Mouse (Mus musculus): ENCODE data around the gene Tbc1d2b. TPM values are rescaled to one million over a fixed set of nuclear protein-coding genes. Genes with fewer than 3 reads are reported as not detected.

Tbc1d2b gene
- polyA plus RNA-seq, 1 experiment from 2014 or later = 5.2 TPM

DNA sequence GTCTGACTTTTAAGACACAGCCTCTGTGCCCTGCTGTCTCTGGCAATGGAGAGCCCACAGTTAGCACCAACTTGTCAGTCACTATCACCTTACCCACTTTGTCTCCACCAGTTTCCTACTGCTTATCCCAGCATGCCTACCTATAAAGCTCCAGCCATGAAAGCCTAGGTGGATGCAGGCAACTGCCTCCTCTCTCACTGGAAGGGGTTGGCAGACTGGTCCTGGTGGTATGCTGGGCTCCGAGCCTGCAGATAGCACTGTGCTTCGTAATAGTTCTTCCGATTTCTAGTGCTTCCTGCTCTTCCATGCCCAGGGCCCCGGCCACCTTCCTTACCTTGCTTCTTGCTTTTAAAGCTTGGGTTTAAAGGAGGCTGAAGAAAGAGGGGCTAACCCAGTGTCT is 81.7 kb downstream of the Tbc1d2b start:
- no peak overlapping the region for H3K4me3 ChIP-seq (ENCODE audit: low read depth, low read length)
- no peak overlapping the region for H3K9ac ChIP-seq (ENCODE audit: low read depth, low read length)
- H3K27me3 ChIP-seq (replicated peaks; ENCODE audit: control insufficient read depth, insufficient read depth, low read length) = no peaks in the 10 kb centered on the region
- no peak for ATAC-seq
- 0 out of 2 replicates have a peak, but pooled peaks cover 3% of the 10 kb centered on the region for H3K4me1 ChIP-seq (replicated peaks; ENCODE audit: control insufficient read depth, insufficient read depth, low read length)
- no peaks in the 10 kb centered on the region; the same call in 1 of the 2 replicates for H3K36me3 ChIP-seq (ENCODE audit: control insufficient read depth, insufficient read depth)
- WGBS = 90% methylated on average over 4 of the region's 4 CpGs
- no peak overlapping the region for H3K27ac ChIP-seq (ENCODE audit: low read depth, low read length)
- H3K4me2 ChIP-seq (replicated peaks; ENCODE audit: low read depth) = no peak overlapping the region
- H3K9me3 ChIP-seq (ENCODE audit: control insufficient read depth) = no peaks in the 10 kb centered on the region
- no peak for TF ChIP-seq CTCF (IDR thresholded peaks at IDR 0.05; ENCODE audit: low read depth)

DNA sequence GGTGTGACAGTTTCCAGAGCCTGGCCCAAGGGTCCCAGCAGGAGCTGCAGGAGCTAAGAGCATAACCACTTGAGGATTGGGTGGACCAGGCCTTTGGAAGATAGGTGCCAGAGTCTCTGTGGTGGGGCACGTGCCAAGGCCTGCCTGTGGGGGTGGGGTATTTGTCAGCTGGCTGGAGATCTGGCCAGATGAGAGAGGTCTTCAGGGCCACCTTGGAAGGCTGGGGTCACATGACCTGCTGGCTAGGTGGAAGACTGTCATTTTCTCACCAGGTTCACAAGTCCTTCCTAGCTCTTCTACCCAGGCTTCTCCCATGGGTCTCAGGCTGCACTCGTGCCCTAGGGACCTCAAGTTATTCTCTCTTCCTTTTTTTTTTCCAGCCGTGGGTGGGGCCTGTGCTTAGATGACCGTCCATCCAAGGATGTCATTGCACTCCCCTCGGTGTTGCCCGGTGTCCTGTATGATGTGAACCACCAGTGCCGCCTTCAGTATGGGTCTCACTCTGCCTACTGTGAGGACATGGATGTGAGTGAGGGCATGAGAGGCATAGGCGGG is 85.2 kb downstream of the Tbc1d2b start:
- 79% methylated on average over 8 of the region's 8 CpGs for WGBS
- Histone ChIP-seq H3K4me1 (replicated peaks; ENCODE audit: control insufficient read depth, insufficient read depth, low read length) (0 out of 2 replicates have a peak, but pooled peaks cover 3% of the 10 kb centered on the region), H3K36me3 (ENCODE audit: control insufficient read depth, insufficient read depth) (no peaks in the 10 kb centered on the region), H3K27me3 (replicated peaks; ENCODE audit: control insufficient read depth, insufficient read depth, low read length) (no peaks in the 10 kb centered on the region), H3K9me3 (ENCODE audit: control insufficient read depth) (no peaks in the 10 kb centered on the region), H3K27ac (ENCODE audit: low read depth, low read length) (no peak overlapping the region), H3K4me3 (ENCODE audit: low read depth, low read length) (no peak overlapping the region), H3K9ac (ENCODE audit: low read depth, low read length) (no peak overlapping the region), H3K4me2 (replicated peaks; ENCODE audit: low read depth) (no peak overlapping the region)
- no peak for ATAC-seq
- TF ChIP-seq CTCF (IDR thresholded peaks at IDR 0.05; ENCODE audit: low read depth) = no peak

DNA sequence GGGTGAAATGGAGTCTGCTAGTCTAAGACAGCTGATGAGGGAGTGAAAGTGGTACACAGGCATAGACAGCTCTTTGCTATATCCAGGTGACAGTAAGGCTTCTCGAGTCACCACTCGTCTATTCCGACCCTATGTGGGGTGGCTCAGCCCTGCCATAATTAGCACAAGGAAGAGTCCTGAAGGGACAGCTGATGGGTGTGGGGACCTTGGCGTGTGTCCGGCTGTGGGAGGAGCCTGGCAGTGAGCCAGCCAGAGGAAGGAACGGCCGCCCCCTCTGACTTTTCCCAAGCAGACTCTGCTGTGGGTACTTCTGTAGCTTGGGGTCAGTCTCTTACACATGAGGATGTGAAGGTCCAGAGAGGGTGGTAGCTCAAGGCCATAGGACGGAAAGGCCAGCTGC is 86.5 kb downstream of the Tbc1d2b start:
- 29% methylated on average over 8 of the region's 8 CpGs for WGBS
- Histone ChIP-seq H3K27me3 (replicated peaks; ENCODE audit: control insufficient read depth, insufficient read depth, low read length) (no peaks in the 10 kb centered on the region), H3K9me3 (ENCODE audit: control insufficient read depth) (no peaks in the 10 kb centered on the region), H3K9ac (ENCODE audit: low read depth, low read length) (no peak overlapping the region), H3K4me1 (replicated peaks; ENCODE audit: control insufficient read depth, insufficient read depth, low read length) (0 out of 2 replicates have a peak, but pooled peaks cover 3% of the 10 kb centered on the region), H3K4me3 (ENCODE audit: low read depth, low read length) (no peak overlapping the region), H3K4me2 (replicated peaks; ENCODE audit: low read depth) (no peak overlapping the region), H3K27ac (ENCODE audit: low read depth, low read length) (no peak overlapping the region), H3K36me3 (ENCODE audit: control insufficient read depth, insufficient read depth) (no peaks in the 10 kb centered on the region)
- ATAC-seq = no peak
- TF ChIP-seq CTCF (IDR thresholded peaks at IDR 0.05; ENCODE audit: low read depth) = no peak

GRCm38 (mm10) chr9:90183550-90183949 is 87.1 kb downstream of the Tbc1d2b start:
- Histone ChIP-seq H3K36me3 (ENCODE audit: control insufficient read depth, insufficient read depth) (no peaks in the 10 kb centered on the region), H3K27ac (ENCODE audit: low read depth, low read length) (no peak overlapping the region), H3K4me2 (replicated peaks; ENCODE audit: low read depth) (no peak overlapping the region), H3K9me3 (ENCODE audit: control insufficient read depth) (no peaks in the 10 kb centered on the region), H3K4me3 (ENCODE audit: low read depth, low read length) (no peak overlapping the region), H3K27me3 (replicated peaks; ENCODE audit: control insufficient read depth, insufficient read depth, low read length) (no peaks in the 10 kb centered on the region), H3K9ac (ENCODE audit: low read depth, low read length) (no peak overlapping the region), H3K4me1 (replicated peaks; ENCODE audit: control insufficient read depth, insufficient read depth, low read length) (0 out of 2 replicates have a peak, but pooled peaks cover 3% of the 10 kb centered on the region)
- no peak for TF ChIP-seq CTCF (IDR thresholded peaks at IDR 0.05; ENCODE audit: low read depth)
- WGBS = 52% methylated on average over 3 of the region's 3 CpGs
- ATAC-seq = no peak

DNA sequence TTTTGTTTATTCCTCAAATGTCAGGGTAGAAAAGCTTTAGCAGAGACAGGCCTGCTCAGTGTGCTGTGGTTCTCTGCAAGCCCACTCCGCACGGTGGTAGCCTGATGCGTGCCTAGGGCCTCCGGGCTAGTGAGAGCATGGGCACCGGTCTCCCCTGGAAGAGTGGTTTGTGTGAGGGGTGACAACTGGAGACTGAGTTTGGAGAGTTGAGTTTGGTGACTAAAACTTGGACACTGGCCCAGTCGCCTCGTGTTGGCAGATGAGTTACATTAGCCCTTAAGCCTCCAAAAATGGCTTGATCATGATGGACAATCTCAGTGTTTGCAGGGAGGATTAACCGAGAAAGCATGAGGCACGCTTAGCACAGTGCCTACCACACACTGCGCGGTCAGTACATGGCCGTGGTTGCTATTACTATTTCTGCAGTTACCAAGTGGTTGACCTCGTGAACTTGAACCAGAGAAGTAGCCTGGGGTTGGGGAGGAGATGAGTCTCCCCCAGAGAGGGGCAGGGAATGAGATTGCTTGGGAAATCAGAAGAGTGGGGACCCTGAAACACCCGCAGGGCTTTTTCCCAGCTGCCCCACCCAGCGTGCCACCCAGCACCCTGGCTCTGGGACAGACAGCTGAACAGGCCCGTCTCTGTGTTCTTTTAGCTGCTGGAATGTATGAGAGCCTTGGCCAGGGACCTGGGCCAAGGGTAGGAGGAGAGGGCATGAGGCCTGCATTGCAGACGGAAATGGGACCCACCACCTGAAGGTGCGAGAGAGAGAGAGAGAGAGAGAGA is 87.8 kb downstream of the Tbc1d2b start:
- Histone ChIP-seq H3K9ac (ENCODE audit: low read depth, low read length) (no peak overlapping the region), H3K9me3 (ENCODE audit: control insufficient read depth) (no peaks in the 10 kb centered on the region), H3K4me2 (replicated peaks; ENCODE audit: low read depth) (no peak overlapping the region), H3K36me3 (ENCODE audit: control insufficient read depth, insufficient read depth) (no peaks in the 10 kb centered on the region), H3K27ac (ENCODE audit: low read depth, low read length) (no peak overlapping the region), H3K4me1 (replicated peaks; ENCODE audit: control insufficient read depth, insufficient read depth, low read length) (0 out of 2 replicates have a peak, but pooled peaks cover 3% of the 10 kb centered on the region), H3K4me3 (ENCODE audit: low read depth, low read length) (no peak overlapping the region), H3K27me3 (replicated peaks; ENCODE audit: control insufficient read depth, insufficient read depth, low read length) (no peaks in the 10 kb centered on the region)
- no peak for ATAC-seq
- TF ChIP-seq CTCF (IDR thresholded peaks at IDR 0.05; ENCODE audit: low read depth) = no peak
- WGBS = 58% methylated on average over 18 of the region's 18 CpGs

DNA sequence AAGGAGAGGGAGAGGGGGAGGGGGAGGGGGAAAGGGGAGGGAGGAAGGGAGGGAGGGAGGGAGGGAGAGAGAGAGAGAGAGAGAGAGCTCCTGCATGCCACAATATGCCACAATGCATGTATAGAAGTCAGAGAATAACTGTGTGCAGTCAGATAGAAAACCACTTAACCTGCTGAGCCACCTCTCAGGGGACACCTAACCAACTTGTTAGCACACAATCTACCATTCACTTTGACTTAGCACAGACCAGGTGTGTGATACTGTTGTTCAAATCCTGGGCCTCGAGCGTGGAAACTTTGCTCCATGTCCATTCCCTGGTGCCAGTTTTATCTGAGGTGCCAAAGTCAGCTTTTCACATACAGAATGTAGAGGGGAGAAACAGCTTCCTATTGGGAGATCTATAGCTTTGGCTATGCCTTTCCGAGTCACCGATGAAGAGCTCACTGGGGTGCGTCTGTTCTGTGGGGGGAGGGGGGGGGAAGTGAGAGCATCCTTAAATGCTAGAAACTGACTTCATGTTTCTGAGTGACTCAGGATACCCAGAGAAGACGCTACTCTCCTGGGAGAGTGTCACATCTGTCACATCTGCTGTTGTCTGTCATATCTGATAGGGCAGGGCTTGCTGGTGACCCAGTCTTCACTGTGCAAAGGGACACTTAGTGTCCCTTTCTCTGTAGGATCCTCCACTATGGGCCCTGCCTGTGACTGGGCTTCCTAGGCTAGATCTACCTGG is 88.8 kb downstream of the Tbc1d2b start:
- ATAC-seq = no peak

More for the DNA sequence above, 88.8 kb downstream of the Tbc1d2b start:
- Histone ChIP-seq H3K9ac (ENCODE audit: low read depth, low read length) (no peak overlapping the region), H3K27me3 (replicated peaks; ENCODE audit: control insufficient read depth, insufficient read depth, low read length) (no peaks in the 10 kb centered on the region), H3K36me3 (ENCODE audit: control insufficient read depth, insufficient read depth) (no peaks in the 10 kb centered on the region), H3K4me1 (replicated peaks; ENCODE audit: control insufficient read depth, insufficient read depth, low read length) (0 out of 2 replicates have a peak, but pooled peaks cover 3% of the 10 kb centered on the region), H3K4me3 (ENCODE audit: low read depth, low read length) (no peak overlapping the region), H3K9me3 (ENCODE audit: control insufficient read depth) (no peaks in the 10 kb centered on the region), H3K27ac (ENCODE audit: low read depth, low read length) (no peak overlapping the region), H3K4me2 (replicated peaks; ENCODE audit: low read depth) (no peak overlapping the region)
- WGBS = 65% methylated on average over 6 of the region's 6 CpGs
- no peak for TF ChIP-seq CTCF (IDR thresholded peaks at IDR 0.05; ENCODE audit: low read depth)

Data from intestine, postnatal 0 days (tissue).